Mouse (Mus musculus) thymus, adult 2 months (tissue): ENCODE data around the gene Gsn.

Experiments used
- CTCF ChIP-seq: fragments of 200-500 bp; IDR thresholded peaks from 2 replicates; pipeline ENCODE4 v1.5.1; 2012; ENCODE audit warnings: mild to moderate bottlenecking, control low read depth, low read length, moderate library complexity, borderline replicate concordance; ENCODE audit not compliant: control insufficient read depth, poor library complexity, insufficient read depth; ENCODE audit errors: extremely low read depth
- POLR2A ChIP-seq: fragments of 200-500 bp; IDR thresholded peaks from 2 replicates; pipeline ENCODE4 v1.6.1; 2012; ENCODE audit warnings: mild to moderate bottlenecking, low read length, control low read depth, moderate library complexity; ENCODE audit not compliant: control insufficient read depth, poor library complexity, insufficient read depth; ENCODE audit errors: extremely low read depth

DNA sequence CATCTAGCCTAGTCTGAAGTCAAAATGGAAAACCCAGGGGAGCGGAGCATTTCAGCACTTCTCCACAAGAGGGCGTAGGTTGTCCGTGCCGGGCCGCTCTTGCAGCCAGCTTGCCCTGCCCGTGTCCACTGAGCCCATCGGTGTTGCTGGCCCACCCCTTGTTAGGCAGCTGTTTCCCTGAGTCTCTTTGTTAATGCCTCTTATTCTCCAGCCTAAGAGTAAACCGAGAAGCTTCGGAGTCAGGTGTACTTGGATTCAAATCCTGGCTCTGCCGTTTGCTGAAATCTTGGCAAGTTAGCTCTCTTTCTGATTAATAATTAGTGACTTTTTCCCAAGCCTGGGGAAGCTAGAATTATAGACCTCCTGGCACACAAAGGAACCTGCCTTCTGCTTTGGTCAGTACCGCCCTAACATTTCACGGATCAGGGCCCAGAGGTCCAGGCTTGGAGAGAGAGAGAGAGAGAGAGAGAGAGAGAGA is 41.3 kb upstream of the Gsn start:
- no peak for TF ChIP-seq POLR2A
- peak; percentile 90 for TF ChIP-seq CTCF
